Mouse (Mus musculus) forebrain, embryonic 10.5 days (tissue): ENCODE measurements around the gene Pik3r1. TPM values are rescaled to one million over a fixed set of nuclear protein-coding genes. Genes with fewer than 3 reads are reported as not detected.

Experiments
- DNase-seq: peaks from one replicate; pipeline ENCODE4 v3.0.0-alpha.2; 2017; ENCODE audit warnings: low spot score; ENCODE audit errors: extremely low spot score
- H3K27ac ChIP-seq: fragments of 300-500 bp; sonication (generic); 2 replicates; pipeline ENCODE4 v1.5.1; 2016; ENCODE audit warnings: mild to moderate bottlenecking
- H3K27me3 ChIP-seq: fragments of 300-500 bp; sonication (generic); 2 replicates; pipeline ENCODE4 v1.6.1; 2016; ENCODE audit warnings: mild to moderate bottlenecking; ENCODE audit not compliant: poor library complexity, severe bottlenecking
- H3K36me3 ChIP-seq: fragments of 300-500 bp; sonication (generic); replicated peaks from 2 replicates; pipeline ENCODE4 v1.6.1; 2016; ENCODE audit warnings: mild to moderate bottlenecking, moderate library complexity
- H3K4me1 ChIP-seq: fragments of 300-500 bp; sonication (generic); 2 replicates; pipeline ENCODE4 v1.6.1; 2016
- H3K4me3 ChIP-seq: fragments of 300-500 bp; sonication (generic); 2 replicates; pipeline ENCODE4 v1.5.1; 2016; ENCODE audit warnings: mild to moderate bottlenecking, moderate library complexity
- H3K9me3 ChIP-seq: fragments of 300-500 bp; sonication (generic); 2 replicates; pipeline ENCODE4 v1.6.1; 2016; ENCODE audit warnings: mild to moderate bottlenecking, moderate library complexity
- WGBS: fragments of 180-500 bp; shearing (Covaris S2); methylation state at CpG from one replicate; pipeline ENCODE4 v1.1.7; 2016; 5-methylcytosine and 5-hydroxymethylcytosine counted together
- polyA plus RNA-seq: library from polyadenylated mRNA; unstranded; fragments of >200 nt; fragmentation: Nextera tagmentation; extraction: Ambion mirVana; gene quantifications from 2 replicates; pipeline ENCODE4 v1.2.1, GENCODE M21; 2016

The Pik3r1 gene
- polyA plus RNA-seq, 1 experiment from 2014 or later: 11.5 TPM

DNA sequence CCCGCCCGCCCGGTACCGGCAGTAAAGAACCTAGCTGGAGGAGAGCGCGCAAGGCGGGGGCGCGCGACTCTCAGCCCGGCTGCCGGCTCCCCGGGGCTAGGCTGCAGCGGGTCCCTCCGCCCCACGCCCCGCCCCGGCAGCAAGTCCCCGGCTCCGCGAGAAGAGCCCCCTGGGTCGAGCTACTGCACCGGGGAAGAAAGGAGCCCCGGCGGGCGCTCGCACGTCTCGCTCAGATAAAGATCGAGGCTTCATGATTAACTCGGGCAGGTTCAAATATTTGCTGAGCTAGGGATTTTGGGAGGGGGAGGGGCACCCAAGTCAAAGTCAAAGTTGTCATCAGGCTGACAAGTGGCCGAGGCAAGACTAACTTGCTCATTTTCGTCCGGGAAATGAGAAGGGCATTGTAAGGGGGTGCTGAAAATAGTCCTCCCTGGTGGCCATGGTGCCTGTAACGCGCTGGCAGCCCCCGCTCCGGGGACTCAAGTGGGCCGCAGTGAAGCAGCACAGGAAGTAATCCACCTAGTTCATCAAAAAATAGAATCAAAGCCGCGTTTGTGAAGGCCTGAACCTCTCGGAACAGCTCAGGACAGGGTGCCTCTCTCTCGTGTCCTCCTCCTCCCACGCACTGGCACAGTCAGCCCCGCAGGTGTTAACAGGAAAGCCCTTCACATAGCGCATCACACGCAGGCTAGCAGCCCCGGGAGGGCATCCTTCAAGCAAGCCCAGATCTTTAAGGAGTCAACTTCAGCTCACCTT is 73.3 kb downstream of the Pik3r1 start:
- under 1% methylated on average over 48 of the region's 48 CpGs for WGBS
- peaks cover 22% of the 10 kb centered on the region for H3K27me3 ChIP-seq
- no peaks in the 10 kb centered on the region; the same call in 1 of the 2 replicates for H3K36me3 ChIP-seq
- peak; percentile 50 for DNase-seq
- H3K27ac ChIP-seq: peak overlapping the region; percentile 84
- H3K4me3 ChIP-seq: peak overlapping the region; percentile 73
- H3K9me3 ChIP-seq: no peaks in the 10 kb centered on the region
- H3K4me1 ChIP-seq: peaks cover 64% of the 10 kb centered on the region

DNA sequence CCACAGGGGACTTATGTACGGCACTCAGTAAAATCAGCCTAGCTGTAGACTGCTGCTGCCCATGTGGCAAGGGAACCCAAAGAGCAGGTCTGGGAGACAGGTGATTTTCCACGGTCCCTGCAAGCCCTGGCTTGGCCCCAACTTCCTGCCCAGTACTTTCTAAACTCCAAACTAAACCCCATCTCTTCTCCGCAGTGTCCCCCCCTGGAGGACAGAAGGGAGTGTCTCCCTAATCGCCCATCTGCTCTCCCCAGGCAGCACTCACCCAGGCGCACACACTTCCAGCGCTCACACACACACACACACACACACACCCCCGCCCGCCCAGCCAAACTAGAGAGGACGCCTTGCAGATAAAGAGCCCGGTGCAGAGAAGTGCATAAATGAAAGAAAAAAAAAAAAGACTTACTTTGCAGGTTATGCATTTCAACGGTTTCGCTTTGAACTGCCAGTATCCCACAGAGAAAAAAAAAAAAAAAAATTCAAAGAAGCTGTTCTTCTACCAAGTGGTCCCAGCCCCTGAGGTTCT is 74.0 kb downstream of the Pik3r1 start:
- peak overlapping the region; percentile 84 for H3K27ac ChIP-seq
- peaks cover 62% of the 10 kb centered on the region for H3K4me1 ChIP-seq
- peak; percentile 53 for DNase-seq
- H3K27me3 ChIP-seq: peaks cover 22% of the 10 kb centered on the region
- no peaks in the 10 kb centered on the region for H3K9me3 ChIP-seq
- 3% methylated on average over 12 of the region's 12 CpGs for WGBS
- H3K4me3 ChIP-seq: peak overlapping the region; percentile 73
- no peaks in the 10 kb centered on the region; the same call in 1 of the 2 replicates for H3K36me3 ChIP-seq

DNA sequence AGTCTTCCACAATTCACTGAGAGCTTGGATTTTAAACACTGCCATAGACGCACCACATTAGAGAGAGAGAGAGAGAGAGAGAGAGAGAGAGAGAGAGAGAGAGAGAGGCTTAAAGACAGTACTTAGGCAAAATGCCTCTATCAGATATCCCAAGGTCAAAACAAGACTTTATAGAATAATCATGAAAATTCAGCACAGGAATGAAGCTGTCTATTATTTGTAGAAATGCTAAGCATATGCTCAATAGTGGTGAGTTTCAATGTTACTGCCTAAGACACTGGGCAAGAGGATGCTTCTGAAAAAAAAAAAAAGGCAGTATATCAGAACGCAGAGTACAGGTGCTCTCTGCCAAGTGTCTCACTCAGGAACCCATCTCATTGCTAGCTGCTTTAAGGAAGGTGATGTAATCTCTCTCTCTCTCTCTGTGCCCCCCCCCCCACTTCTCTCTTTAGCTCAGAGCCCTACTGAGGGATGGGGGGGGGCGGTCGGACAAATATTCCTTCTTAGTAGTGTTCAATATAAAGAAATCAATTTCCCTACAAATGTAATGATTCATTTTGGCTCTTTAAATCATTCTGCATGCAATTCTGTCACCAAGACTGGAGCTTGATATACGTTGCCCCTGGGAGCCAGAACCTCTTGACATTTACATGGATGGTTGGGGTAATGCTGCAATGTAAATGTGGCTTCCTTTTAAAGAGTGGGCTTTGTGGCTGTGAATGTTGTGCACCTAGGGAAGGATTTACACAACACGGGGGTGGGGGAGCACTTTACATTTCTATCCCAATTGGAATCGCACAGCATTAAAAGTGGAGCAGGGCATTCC is 74.9 kb downstream of the Pik3r1 start:
- Histone ChIP-seq H3K4me3 (peak overlapping the region; percentile 73; the same call in 1 of the 2 replicates), H3K9me3 (no peaks in the 10 kb centered on the region), H3K27me3 (peaks cover 22% of the 10 kb centered on the region), H3K27ac (no peak overlapping the region), H3K36me3 (peaks cover 8% of the 10 kb centered on the region), H3K4me1 (peaks cover 61% of the 10 kb centered on the region)
- peak; percentile 8 for DNase-seq
- WGBS: 62% methylated on average over 7 of the region's 7 CpGs

DNA sequence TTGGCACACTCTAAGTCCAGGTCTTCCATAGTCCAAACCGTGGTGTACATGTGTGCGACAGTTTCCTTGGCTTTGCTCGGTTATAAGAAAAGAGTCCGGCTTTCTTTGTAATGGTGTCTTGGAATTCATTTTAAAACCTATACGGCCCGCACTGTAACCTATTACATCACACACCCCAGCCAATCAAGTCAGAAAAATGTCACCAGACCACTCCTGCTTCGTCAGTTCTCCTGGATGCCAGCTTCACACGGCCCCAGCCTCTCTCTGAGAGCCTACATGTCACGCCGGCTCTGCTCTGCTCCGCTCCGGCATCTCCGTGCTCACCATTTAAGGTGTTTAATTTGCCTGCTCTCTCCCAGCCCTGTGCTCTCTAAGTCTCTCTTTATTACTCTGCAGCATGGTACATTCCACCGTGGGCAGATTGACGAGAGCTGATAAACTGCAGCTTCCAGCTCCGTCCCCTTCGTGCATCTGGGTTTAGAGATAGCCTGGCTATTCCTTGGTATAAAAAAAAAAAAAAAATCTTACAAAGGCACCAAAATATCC is 75.7 kb downstream of the Pik3r1 start:
- Histone ChIP-seq H3K27ac (0 out of 2 replicates have a peak overlapping the region, but pooled peaks have one; percentile 30), H3K9me3 (no peaks in the 10 kb centered on the region)
- 41% methylated on average over 17 of the region's 17 CpGs for WGBS

DNA sequence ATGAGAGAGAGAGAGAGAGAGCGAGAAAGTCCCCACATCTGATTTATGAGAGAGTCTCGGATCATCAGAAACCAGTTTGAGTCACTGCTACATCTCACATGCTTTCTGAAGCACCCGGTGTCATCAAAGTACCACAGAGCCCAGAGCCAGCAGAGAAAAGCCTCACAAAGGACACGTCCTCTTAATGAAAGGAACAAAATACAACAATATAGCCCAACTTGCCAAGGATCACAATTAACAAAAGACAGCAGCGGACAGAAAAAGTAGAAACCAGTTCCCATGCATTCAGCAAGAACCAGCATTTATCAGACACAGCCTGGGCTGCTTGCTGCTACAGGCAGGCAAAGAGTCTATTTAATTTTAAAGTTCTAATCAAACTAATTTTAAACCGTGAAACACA is 76.3 kb downstream of the Pik3r1 start:
- no peak overlapping the region for H3K4me3 ChIP-seq
- 51% methylated on average over 6 of the region's 6 CpGs for WGBS
- peaks cover 54% of the 10 kb centered on the region for H3K4me1 ChIP-seq
- peaks cover 21% of the 10 kb centered on the region for H3K36me3 ChIP-seq
- peak; percentile 14 for DNase-seq
- no peaks in the 10 kb centered on the region for H3K9me3 ChIP-seq
- no peak overlapping the region for H3K27ac ChIP-seq
- H3K27me3 ChIP-seq: peaks cover 22% of the 10 kb centered on the region

More for the DNA sequence above, 75.7 kb downstream of the Pik3r1 start:
- Histone ChIP-seq H3K27me3 (peaks cover 22% of the 10 kb centered on the region), H3K4me1 (peaks cover 55% of the 10 kb centered on the region), H3K4me3 (peak overlapping the region; percentile 29), H3K36me3 (peaks cover 15% of the 10 kb centered on the region)
- DNase-seq: peak; percentile 19

DNA sequence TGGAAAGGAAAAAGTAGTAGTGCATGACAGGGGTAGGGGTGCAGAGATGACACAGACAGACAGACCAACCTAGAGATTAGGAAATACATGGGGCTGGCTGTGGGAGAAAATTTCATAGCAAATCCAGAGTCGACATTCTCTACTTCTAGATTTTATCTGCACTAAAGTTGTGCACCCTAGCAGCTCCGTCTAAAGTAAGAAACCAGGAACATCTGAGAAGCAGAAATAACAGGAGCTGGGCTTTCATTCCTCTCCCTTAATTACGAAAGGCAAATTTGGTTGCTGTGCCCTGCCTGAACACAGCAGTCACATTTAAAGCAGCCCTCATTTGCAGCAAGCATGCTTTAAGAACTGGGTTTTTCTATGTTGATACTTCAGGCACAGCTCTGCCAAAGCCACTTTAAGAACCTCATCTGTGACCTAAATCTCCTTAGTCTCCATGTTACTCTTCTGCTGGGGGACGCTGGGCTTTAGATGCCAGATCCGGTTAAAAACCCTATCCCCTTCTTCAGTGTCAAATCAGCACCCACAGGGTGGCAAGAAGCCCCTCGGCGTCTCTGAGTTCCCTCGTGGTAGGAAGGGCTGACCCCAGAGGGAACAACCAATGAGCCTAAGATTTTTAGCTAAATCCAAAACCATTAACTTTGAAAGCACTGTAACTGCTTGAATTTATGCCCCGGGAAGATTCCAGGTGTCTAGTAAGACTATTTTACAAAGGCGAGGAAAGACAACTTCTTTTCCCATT is 76.9 kb downstream of the Pik3r1 start:
- Histone ChIP-seq H3K4me1 (peaks cover 50% of the 10 kb centered on the region), H3K36me3 (peaks cover 27% of the 10 kb centered on the region), H3K27me3 (peaks cover 22% of the 10 kb centered on the region), H3K27ac (no peak overlapping the region), H3K4me3 (no peak overlapping the region), H3K9me3 (no peaks in the 10 kb centered on the region)
- 51% methylated on average over 10 of the region's 10 CpGs for WGBS
- no peak for DNase-seq

DNA sequence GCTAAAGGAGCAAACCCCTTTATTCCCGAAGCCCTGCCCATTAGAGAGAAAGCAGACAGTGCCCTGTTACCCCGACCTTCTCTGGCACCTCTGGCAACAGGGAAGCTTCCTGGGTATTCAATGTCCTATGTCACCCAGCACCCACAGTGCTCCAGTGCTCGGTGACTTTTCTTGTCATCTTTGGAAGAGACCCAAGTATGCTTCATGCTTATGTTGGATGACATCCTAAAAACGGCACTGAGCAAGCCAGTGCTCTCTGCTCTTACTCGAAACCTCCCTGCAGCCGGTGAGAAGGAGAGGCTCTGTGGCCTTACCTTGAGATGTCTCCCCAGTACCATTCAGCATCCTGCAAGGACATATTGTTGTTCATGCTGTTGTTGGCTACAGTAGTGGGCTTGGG is 77.8 kb downstream of the Pik3r1 start:
- Histone ChIP-seq H3K27ac (no peak overlapping the region), H3K9me3 (no peaks in the 10 kb centered on the region), H3K36me3 (peaks cover 36% of the 10 kb centered on the region), H3K27me3 (peaks cover 18% of the 10 kb centered on the region), H3K4me3 (no peak overlapping the region), H3K4me1 (peaks cover 44% of the 10 kb centered on the region)
- no peak for DNase-seq
- 90% methylated on average over 6 of the region's 6 CpGs for WGBS

DNA sequence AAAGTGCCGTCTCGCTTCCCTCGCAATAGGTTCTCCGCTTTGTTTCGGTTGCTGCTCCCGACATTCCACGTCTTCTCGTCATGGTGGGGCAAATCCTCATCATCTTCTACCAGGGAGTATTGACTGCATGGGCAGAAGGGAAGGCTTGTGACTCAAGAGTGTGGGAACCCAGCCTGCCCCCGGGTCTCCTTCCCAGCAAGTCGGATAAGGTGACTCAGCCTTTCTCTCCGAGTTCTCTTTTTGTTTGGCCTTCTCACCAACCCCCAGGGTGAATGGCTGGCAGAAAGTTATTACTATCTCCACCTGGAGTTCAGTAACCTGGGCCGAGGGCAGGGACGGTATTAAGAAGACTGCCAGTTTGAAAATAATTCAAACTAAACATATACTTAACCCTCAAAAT is 81.8 kb downstream of the Pik3r1 start:
- WGBS: 94% methylated on average over 13 of the region's 13 CpGs
- Histone ChIP-seq H3K27ac (no peak overlapping the region), H3K9me3 (no peaks in the 10 kb centered on the region), H3K27me3 (no peaks in the 10 kb centered on the region), H3K36me3 (peaks cover 54% of the 10 kb centered on the region), H3K4me3 (no peak overlapping the region), H3K4me1 (peaks cover 6% of the 10 kb centered on the region)
- peak; percentile 5 for DNase-seq

DNA sequence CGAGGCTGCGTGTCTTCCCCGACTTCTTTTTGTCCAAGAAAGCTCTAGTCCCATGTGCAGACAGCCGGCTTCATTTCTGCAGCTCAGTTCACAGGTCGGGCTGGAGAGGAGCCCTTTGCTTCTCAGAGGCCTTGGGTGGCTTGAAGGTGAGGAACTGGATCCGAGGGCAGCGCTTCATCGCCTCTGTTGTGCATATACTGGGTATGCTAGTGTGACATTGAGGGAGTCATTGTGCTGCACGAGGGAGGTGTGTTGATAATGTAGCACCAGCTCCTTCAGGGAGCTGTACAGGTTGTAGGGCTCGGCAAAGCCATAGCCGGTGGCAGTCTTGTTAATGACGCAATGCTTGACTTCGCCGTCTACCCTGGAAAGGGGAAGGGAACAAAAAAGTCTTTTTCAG is 83.3 kb downstream of the Pik3r1 start:
- Histone ChIP-seq H3K27me3 (no peaks in the 10 kb centered on the region), H3K9me3 (no peaks in the 10 kb centered on the region), H3K36me3 (peaks cover 54% of the 10 kb centered on the region), H3K27ac (no peak overlapping the region), H3K4me1 (no peaks in the 10 kb centered on the region), H3K4me3 (no peak overlapping the region)
- 94% methylated on average over 14 of the region's 14 CpGs for WGBS
- peak; percentile 10 for DNase-seq

DNA sequence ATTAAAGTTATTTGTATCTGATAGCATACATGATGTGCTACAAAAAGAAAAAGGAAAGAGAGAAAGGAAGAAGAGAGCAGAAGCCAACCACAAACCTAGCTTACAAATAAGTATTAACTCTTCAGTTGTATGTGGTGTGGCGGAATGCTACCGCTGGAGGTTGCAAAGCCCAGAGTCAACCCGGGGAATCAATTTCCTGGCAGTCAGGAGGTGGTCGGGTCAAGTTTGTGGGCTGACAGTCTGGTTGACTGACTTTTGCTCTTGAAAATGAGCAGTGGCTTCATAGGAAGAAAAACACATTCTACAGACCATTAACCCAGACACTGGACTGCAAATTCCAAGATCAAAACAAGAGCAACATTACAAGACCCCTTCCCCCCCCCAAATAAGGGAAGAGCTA is 85.6 kb downstream of the Pik3r1 start:
- H3K4me1 ChIP-seq: no peaks in the 10 kb centered on the region
- H3K27me3 ChIP-seq: no peaks in the 10 kb centered on the region
- H3K9me3 ChIP-seq: no peaks in the 10 kb centered on the region
- WGBS: 88% methylated on average over 4 of the region's 4 CpGs
- DNase-seq: no peak
- H3K4me3 ChIP-seq: no peak overlapping the region
- peaks cover 39% of the 10 kb centered on the region for H3K36me3 ChIP-seq
- no peak overlapping the region for H3K27ac ChIP-seq

DNA sequence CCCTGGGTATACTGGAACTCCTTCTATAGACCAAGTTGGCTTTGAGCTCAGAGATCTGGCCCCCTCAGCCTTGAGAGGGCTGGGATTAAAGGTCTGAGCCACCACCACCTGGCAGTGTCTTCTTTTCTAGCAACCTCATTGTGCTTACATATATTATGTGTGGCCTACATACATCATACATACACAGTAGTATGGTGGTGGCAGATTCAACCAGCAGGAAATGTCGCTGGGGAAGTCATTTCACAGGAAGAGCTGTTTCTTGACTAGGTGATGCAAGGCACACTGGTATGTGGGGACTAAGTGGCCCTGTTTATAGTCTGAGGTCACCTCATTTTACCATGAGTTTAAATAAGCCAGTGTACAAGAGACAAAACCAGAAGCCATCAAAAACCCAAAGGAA is 87.9 kb downstream of the Pik3r1 start:
- WGBS: 89% methylated on average over 1 of the region's 1 CpGs
- no peak overlapping the region for H3K27ac ChIP-seq
- H3K4me1 ChIP-seq: no peaks in the 10 kb centered on the region
- H3K9me3 ChIP-seq: no peaks in the 10 kb centered on the region
- peaks cover 16% of the 10 kb centered on the region for H3K36me3 ChIP-seq
- H3K4me3 ChIP-seq: no peak overlapping the region
- H3K27me3 ChIP-seq: no peaks in the 10 kb centered on the region
- peak; percentile 8 for DNase-seq

DNA sequence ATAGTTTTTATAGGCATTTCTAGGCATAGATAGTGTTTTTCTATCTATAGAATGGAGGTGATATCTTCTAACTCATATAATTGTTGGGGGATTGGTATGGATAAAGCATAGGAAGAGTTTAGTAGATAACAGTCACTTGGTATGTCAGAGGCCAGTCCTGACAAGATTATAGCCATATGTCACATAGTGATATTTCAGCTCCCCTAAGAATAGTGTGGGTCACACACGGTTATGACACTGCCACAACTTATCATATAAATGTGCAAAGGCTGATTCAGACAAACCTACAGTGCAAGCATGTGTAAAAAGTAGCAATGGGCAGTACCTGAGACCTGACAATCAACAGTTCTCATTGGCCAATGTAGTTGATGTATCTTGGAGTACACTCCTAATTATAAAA is 89.0 kb downstream of the Pik3r1 start:
- Histone ChIP-seq H3K36me3 (peaks cover 5% of the 10 kb centered on the region), H3K27me3 (no peaks in the 10 kb centered on the region)
- 94% methylated on average over 1 of the region's 1 CpGs for WGBS

More for the DNA sequence above, 89.0 kb downstream of the Pik3r1 start:
- Histone ChIP-seq H3K4me3 (no peak overlapping the region), H3K4me1 (no peaks in the 10 kb centered on the region), H3K9me3 (no peaks in the 10 kb centered on the region), H3K27ac (no peak overlapping the region)
- no peak for DNase-seq
